Mouse (Mus musculus): ENCODE measurements at regions not wholly inside any gene's neighbourhood (a gene's known extent, or its start where the extent isn't known, plus 50 kb on each side); places are given as distances from the start of the nearest gene placed in this dataset.

GRCm38 (mm10) chr7:59080109-59080508, 148.4 kb upstream of the Ube3a start:
- DNase-seq (peak; percentile 81), ATAC-seq (peak; percentile 87)
- no peaks in the 10 kb centered on the region for H3K36me3 ChIP-seq (ENCODE audit: insufficient read depth)
- H3K9me3 ChIP-seq (ENCODE audit: low read length), result no peaks in the 10 kb centered on the region
- no peak overlapping the region for H3K4me2 ChIP-seq (ENCODE audit: low read depth)
- H3K4me1 ChIP-seq (ENCODE audit: insufficient read depth), result no peaks in the 10 kb centered on the region
- H3K9ac ChIP-seq, result no peak overlapping the region
- no peak overlapping the region for H3K4me3 ChIP-seq (ENCODE audit: low read depth, low read length)
- H3K27ac ChIP-seq (ENCODE audit: low read depth, low read length), result no peak overlapping the region
- TF ChIP-seq CTCF (IDR thresholded peaks at IDR 0.05; ENCODE audit: low read depth), result peak; percentile 84
- whole genome bisulfite sequencing, result 39% methylated on average over 7 of the region's 7 CpGs
- H3K27me3 ChIP-seq (ENCODE audit: insufficient read depth, low read length), result no peaks in the 10 kb centered on the region
